Mouse (Mus musculus) neural tube, embryonic 14.5 days (tissue): ENCODE measurements at regions not wholly inside any gene's neighbourhood (a gene's known extent, or its start where the extent isn't known, plus 50 kb on each side); places are given as distances from the start of the nearest gene placed in this dataset.

Source experiments
- ATAC-seq: fragments of 200-750 bp; cut with Nextera tagmentation; 2 replicates; pipeline ENCODE4 v1.8.0; 2017; ENCODE audit warnings: low read depth, mild to moderate bottlenecking, moderate TSS enrichment, moderate library complexity
- H3K27ac ChIP-seq: fragments of 300-500 bp; sonication (generic); 2 replicates; pipeline ENCODE4 v1.5.1; 2014; ENCODE audit warnings: low read depth, mild to moderate bottlenecking, control low read depth, low read length, moderate library complexity, mixed read lengths
- H3K27me3 ChIP-seq: fragments of 300-500 bp; sonication (generic); 2 replicates; pipeline ENCODE4 v1.6.1; 2014; ENCODE audit warnings: low read length; ENCODE audit not compliant: control insufficient read depth, insufficient read depth
- H3K36me3 ChIP-seq: fragments of 300-500 bp; sonication (generic); 2 replicates; pipeline ENCODE4 v1.6.1; 2014; ENCODE audit warnings: low read length, mixed read lengths; ENCODE audit not compliant: control insufficient read depth, insufficient read depth
- H3K4me1 ChIP-seq: fragments of 300-500 bp; sonication (generic); 2 replicates; pipeline ENCODE4 v1.6.1; 2014; ENCODE audit warnings: low read length; ENCODE audit not compliant: control insufficient read depth, insufficient read depth
- H3K4me2 ChIP-seq: fragments of 300-500 bp; sonication (generic); 2 replicates; pipeline ENCODE4 v1.6.1; 2014; ENCODE audit warnings: mild to moderate bottlenecking, low read depth, low read length, control low read depth
- H3K4me3 ChIP-seq: fragments of 300-500 bp; sonication (generic); 2 replicates; pipeline ENCODE4 v1.5.1; 2014; ENCODE audit warnings: low read depth, low read length, control low read depth, mixed read lengths
- H3K9ac ChIP-seq: fragments of 300-500 bp; sonication (generic); replicated peaks from 2 replicates; pipeline ENCODE4 v1.6.1; 2014; ENCODE audit warnings: low read depth, mild to moderate bottlenecking, control low read depth, low read length, mixed read lengths
- H3K9me3 ChIP-seq: fragments of 300-500 bp; sonication (generic); 2 replicates; pipeline ENCODE4 v1.6.1; 2016; ENCODE audit warnings: low read length; ENCODE audit not compliant: control insufficient read depth
- WGBS: fragments of 180-500 bp; shearing (Covaris S2); extraction: QIAGEN DNeasy Blood & Tissue Kit; methylation state at CpG from one replicate; pipeline ENCODE4 v1.1.7; 2014; 5-methylcytosine and 5-hydroxymethylcytosine counted together

DNA sequence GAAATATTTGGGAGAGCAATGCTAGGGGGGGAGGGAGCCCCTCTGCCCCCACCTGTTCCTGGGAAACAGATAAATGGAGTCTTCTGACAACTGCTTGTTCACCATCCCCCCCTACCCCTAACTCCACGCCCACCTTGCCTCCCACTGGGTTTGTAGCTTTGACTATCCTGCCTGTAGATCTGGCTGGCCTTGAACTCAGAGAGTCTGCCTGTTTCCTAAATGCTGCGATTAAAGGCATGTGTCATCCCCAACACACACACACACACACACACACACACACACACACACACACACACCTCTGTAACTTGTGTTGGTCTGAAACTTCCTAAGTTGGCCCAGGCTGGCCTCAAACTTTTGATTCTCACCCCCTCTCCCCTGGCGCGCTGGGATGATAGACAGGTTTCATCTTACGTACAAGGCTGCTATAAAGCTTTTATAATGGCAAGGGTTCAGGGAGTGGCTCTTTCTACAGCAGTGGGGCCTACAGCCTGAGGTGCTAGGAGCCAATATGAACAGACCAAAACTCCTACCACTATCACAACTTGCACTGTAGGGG lies 128.5 kb upstream of the Bcor start:
- Histone ChIP-seq H3K27ac (no peak overlapping the region), H3K9ac (no peak overlapping the region), H3K27me3 (no peaks in the 10 kb centered on the region), H3K4me2 (no peak overlapping the region), H3K4me3 (no peak overlapping the region), H3K9me3 (no peaks in the 10 kb centered on the region), H3K4me1 (no peaks in the 10 kb centered on the region), H3K36me3 (no peaks in the 10 kb centered on the region)
- WGBS, result 51% methylated on average over 5 of the region's 5 CpGs
- ATAC-seq, result no peak

DNA sequence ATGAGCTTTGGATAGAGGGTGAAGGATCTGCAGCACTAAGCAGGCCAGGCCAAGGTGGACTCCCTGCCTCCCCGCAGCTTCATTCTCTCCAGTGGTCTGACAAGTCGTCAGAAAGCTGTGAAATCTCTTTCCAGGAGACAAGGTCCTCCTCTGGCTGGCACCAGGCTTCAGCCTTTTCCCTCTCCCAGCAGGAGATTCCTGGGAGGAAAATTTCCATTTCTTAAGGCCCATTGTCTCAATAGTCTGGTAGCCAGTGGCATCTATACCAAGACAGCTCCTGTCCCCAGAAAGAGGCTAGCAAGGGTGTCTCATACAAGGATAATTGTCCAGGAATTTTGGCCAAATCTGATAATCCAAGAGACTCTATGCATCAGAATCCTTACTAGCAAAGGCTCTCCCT lies 133.0 kb upstream of the Bcor start:
- Histone ChIP-seq H3K4me2 (no peak overlapping the region), H3K9ac (no peak overlapping the region), H3K27ac (no peak overlapping the region), H3K4me1 (no peaks in the 10 kb centered on the region), H3K4me3 (no peak overlapping the region), H3K36me3 (no peaks in the 10 kb centered on the region), H3K9me3 (no peaks in the 10 kb centered on the region), H3K27me3 (no peaks in the 10 kb centered on the region)
- 27% methylated on average over 2 of the region's 2 CpGs for WGBS
- ATAC-seq, result no peak

DNA sequence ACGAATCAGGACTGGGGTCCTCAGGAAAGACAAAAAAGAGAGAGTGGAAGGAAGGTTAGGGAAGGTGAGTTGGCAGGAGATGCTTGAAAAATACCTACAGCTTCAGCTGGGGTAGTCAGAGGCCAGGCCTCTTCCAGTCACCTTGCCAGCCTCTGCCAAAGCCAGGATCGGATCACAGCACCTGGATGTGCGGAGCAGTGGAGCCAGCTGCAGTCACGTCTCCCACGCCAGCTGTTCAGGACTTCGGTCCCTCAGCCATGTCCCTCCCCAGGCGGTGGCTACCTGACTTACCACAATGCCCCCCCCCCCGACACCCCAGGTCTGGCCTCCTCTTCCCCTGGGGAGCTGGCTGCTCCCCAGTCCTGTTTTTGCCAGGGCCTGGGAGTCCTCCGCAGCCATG lies 134.3 kb upstream of the Bcor start:
- Histone ChIP-seq H3K27ac (no peak overlapping the region), H3K4me3 (no peak overlapping the region), H3K9me3 (no peaks in the 10 kb centered on the region), H3K27me3 (no peaks in the 10 kb centered on the region), H3K9ac (no peak overlapping the region), H3K4me1 (no peaks in the 10 kb centered on the region), H3K4me2 (no peak overlapping the region), H3K36me3 (no peaks in the 10 kb centered on the region)
- 72% methylated on average over 9 of the region's 9 CpGs for WGBS
- ATAC-seq, result no peak

DNA sequence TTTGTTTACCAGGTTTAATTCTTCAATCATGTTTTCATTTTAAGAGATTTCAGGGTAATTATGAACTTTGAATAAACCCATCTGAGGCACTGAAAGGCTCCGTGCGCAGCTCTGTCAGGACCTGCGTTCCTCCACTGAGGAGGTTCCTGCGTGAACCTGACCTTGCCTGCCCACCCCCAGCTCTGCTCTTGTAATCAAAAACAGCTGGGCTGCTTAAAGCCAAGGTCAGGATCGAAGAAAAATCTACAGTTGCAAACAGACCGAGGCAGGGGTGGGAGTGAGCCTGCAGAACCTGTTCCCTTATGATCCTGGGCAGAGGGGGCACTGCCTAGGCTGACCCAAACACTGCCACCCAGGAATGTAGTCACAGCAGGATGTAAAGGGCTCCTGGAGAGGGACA lies 134.8 kb upstream of the Bcor start:
- Histone ChIP-seq H3K27ac (no peak overlapping the region), H3K36me3 (no peaks in the 10 kb centered on the region), H3K9ac (no peak overlapping the region), H3K27me3 (no peaks in the 10 kb centered on the region), H3K4me1 (no peaks in the 10 kb centered on the region), H3K9me3 (no peaks in the 10 kb centered on the region), H3K4me2 (no peak overlapping the region), H3K4me3 (no peak overlapping the region)
- WGBS, result 43% methylated on average over 6 of the region's 6 CpGs
- ATAC-seq, result no peak

- ATAC-seq, result peak; percentile 51; the same call in 1 of the 2 replicates
- no peaks in the 10 kb centered on the region for H3K9me3 ChIP-seq
- H3K4me2 ChIP-seq, result no peak overlapping the region
- H3K4me3 ChIP-seq, result no peak overlapping the region
- H3K4me1 ChIP-seq, result no peaks in the 10 kb centered on the region
- H3K9ac ChIP-seq, result no peak overlapping the region
- H3K27ac ChIP-seq, result no peak overlapping the region
- no peaks in the 10 kb centered on the region for H3K36me3 ChIP-seq
- 72% methylated on average over 9 of the region's 9 CpGs for WGBS
- H3K27me3 ChIP-seq, result no peaks in the 10 kb centered on the region
Measured at GRCm38 (mm10) chrX:12296264-12297053, 136.3 kb upstream of the Bcor start.

DNA sequence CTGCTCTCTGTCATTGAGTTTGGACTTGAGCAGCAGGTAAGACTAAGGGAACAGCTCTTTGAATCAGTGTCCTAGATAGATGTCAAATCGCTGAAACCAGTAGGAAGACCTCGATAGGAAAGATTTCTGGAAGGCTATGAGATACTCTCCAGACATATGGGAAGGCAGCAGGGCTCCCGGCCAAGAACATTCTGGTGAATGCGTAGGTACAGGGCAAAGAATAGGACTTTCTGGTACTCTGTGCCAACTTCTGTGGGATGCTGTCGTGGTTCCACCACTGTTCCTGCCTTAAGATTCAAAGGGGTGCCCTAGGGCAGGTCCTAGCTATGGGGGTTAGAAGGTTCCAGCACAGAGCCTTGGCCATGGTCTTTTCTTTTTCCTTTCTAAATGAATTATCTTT lies 138.5 kb upstream of the Bcor start:
- no peak overlapping the region for H3K4me3 ChIP-seq
- no peaks in the 10 kb centered on the region for H3K9me3 ChIP-seq
- H3K4me1 ChIP-seq, result no peaks in the 10 kb centered on the region
- H3K27ac ChIP-seq, result no peak overlapping the region
- ATAC-seq, result no peak
- 89% methylated on average over 5 of the region's 5 CpGs for WGBS
- H3K27me3 ChIP-seq, result no peaks in the 10 kb centered on the region
- H3K9ac ChIP-seq, result no peak overlapping the region
- H3K36me3 ChIP-seq, result no peaks in the 10 kb centered on the region
- no peak overlapping the region for H3K4me2 ChIP-seq

DNA sequence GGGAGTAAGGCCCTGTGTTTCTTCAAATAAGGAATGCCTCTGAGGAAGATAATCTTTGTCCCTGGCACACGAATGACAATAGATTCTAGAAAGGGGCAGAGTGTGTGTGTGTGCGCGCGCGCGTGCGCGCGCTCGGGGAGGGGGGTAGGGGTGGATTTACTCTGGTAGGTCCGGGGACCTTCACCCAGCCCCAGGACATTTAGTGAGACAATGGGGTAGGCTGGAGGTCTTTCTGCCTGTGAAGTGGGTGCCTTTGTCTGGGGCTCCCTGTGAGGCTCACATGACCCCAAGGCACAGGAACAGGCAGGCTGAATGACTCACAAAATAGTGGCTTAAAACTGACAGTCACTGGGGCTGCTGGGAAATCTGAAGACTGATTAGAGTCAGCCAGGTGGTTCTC lies 139.1 kb upstream of the Bcor start:
- 80% methylated on average over 11 of the region's 11 CpGs for WGBS
- Histone ChIP-seq H3K27me3 (no peaks in the 10 kb centered on the region), H3K4me3 (no peak overlapping the region), H3K4me1 (no peaks in the 10 kb centered on the region), H3K9me3 (no peaks in the 10 kb centered on the region), H3K9ac (no peak overlapping the region), H3K27ac (no peak overlapping the region), H3K36me3 (no peaks in the 10 kb centered on the region), H3K4me2 (no peak overlapping the region)
- ATAC-seq, result no peak

- no peaks in the 10 kb centered on the region for H3K36me3 ChIP-seq
- no peak for ATAC-seq
- no peak overlapping the region for H3K9ac ChIP-seq
- no peaks in the 10 kb centered on the region for H3K4me1 ChIP-seq
- 55% methylated on average over 5 of the region's 5 CpGs for WGBS
- no peak overlapping the region for H3K4me2 ChIP-seq
- no peak overlapping the region for H3K4me3 ChIP-seq
- H3K27me3 ChIP-seq, result no peaks in the 10 kb centered on the region
- no peaks in the 10 kb centered on the region for H3K9me3 ChIP-seq
- H3K27ac ChIP-seq, result no peak overlapping the region
Measured at GRCm38 (mm10) chrX:12304678-12305077, 144.5 kb upstream of the Bcor start.

DNA sequence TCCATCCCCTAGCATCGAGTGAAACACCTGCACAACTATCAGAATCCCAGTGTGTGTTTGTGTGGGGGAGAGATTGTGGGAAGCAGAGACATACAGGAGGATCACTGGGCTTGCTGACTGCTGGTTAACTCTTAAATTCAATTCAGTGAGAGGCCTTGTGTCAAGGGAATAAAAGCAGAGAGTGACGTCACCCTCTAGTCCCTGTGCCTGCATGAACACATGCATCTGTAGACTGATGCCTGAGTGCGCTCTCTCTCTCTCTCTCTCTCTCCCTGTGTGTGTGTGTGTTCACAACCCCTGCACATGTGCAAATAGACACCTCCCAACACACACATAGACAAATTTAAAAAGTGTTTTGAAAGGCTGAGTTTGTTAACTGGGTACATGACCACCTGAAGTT lies 146.8 kb upstream of the Bcor start:
- Histone ChIP-seq H3K9me3 (no peaks in the 10 kb centered on the region), H3K9ac (no peak overlapping the region), H3K27ac (no peak overlapping the region), H3K36me3 (no peaks in the 10 kb centered on the region), H3K4me3 (no peak overlapping the region), H3K27me3 (no peaks in the 10 kb centered on the region), H3K4me1 (no peaks in the 10 kb centered on the region), H3K4me2 (no peak overlapping the region)
- 60% methylated on average over 3 of the region's 3 CpGs for WGBS
- ATAC-seq, result no peak
